In genomic region chr7:129653791-129654271, GRCm38 (mm10) we compare ENCODE assay signal across 8 mouse cellular contexts.
DNase-seq lines count a peak whose midpoint lies in the region; ATAC-seq lines count a peak whose summit lies in the region.

No protein-coding gene starts in this region.

- 10% methylated on average over 11 of the region's 11 CpGs for WGBS in hindbrain, embryonic 14.5 days

- H3K27ac ChIP-seq in hindbrain, embryonic 14.5 days: no peak overlapping the region

- no peaks in the 10 kb centered on the region for H3K27me3 ChIP-seq in hindbrain, embryonic 14.5 days (ENCODE audit: control insufficient read depth, insufficient read depth, low read length)

- peaks cover 17% of the 10 kb centered on the region; the same call in 1 of the 2 replicates for H3K4me1 ChIP-seq in hindbrain, embryonic 14.5 days (replicated peaks; ENCODE audit: control insufficient read depth, insufficient read depth, low read length)

- H3K4me3 ChIP-seq in hindbrain, embryonic 14.5 days (replicated peaks; ENCODE audit: low read length): no peak overlapping the region

- peak; percentile 4 for DNase-seq in T-cell, adult 2 months (ENCODE audit: low spot score)
- peak; percentile 46 for DNase-seq in cerebellum, adult 9-11 months
- DNase-seq in frontal cortex, adult 2 months (ENCODE audit: extremely low spot score in 1 of 2, low spot score in 1 of 2): peak; percentile 40 to 89
- peak; percentile 90 for DNase-seq in hindbrain, embryonic 14.5 days (ENCODE audit: low spot score)
- DNase-seq in left cerebral cortex, adult 11 months (ENCODE audit: low spot score): peak; percentile 40
- DNase-seq in lung, postnatal 25 days (ENCODE audit: low spot score): peak; percentile 76
- peak; percentile 59 for DNase-seq in right cerebral cortex, adult 18-20 months
- peak; percentile 86 for DNase-seq in urinary bladder, postnatal 25 days (ENCODE audit: low spot score)

- ATAC-seq in hindbrain, embryonic 14.5 days (ENCODE audit: low FRiP score): peak; percentile 65; the same call in 1 of the 2 replicates

- no peaks in the 10 kb centered on the region for H3K9me3 ChIP-seq in hindbrain, embryonic 14.5 days (ENCODE audit: control insufficient read depth, low read length)

- H3K4me2 ChIP-seq in hindbrain, embryonic 14.5 days (replicated peaks): no peak overlapping the region

- no peaks in the 10 kb centered on the region for H3K36me3 ChIP-seq in hindbrain, embryonic 14.5 days (replicated peaks; ENCODE audit: control insufficient read depth, insufficient read depth)

- no peak overlapping the region for H3K9ac ChIP-seq in hindbrain, embryonic 14.5 days

Comparison
In these comparisons a context has a peak if more than half of its experiments do, and no peak if none do; other contexts are left out.
1. DNase-seq: peak in every context shown above with its lines; median percentile 90 in hindbrain, embryonic 14.5 days; 86 in urinary bladder, postnatal 25 days; 76 in lung, postnatal 25 days; 64 in frontal cortex, adult 2 months; 59 in right cerebral cortex, adult 18-20 months; 46 in cerebellum, adult 9-11 months; 40 in left cerebral cortex, adult 11 months; 4 in T-cell, adult 2 months.